Mouse (Mus musculus) erythroblast, embryonic 14.5 days (primary cell): ENCODE measurements around the gene Jam2.

Experiments used
- GATA1 ChIP-seq: IDR thresholded peaks from 2 replicates; pipeline ENCODE4 v1.6.1; 2012; ENCODE audit warnings: low read length, inconsistent platforms, mixed read lengths
- TAL1 ChIP-seq: IDR thresholded peaks from 3 replicates; pipeline ENCODE4 v1.6.1; 2012; ENCODE audit warnings: low read length, inconsistent platforms, mixed read lengths

- no peak for TF ChIP-seq GATA1
- no peak for TF ChIP-seq TAL1
These were observed 99.9 kb downstream of the Jam2 start for GRCm38 (mm10) chr16:84873805-84874204.
